Mouse (Mus musculus) T-helper 2 cell (primary cell): Measurements from ENCODE around the gene Pacsin1.

ENCODE experiments used
- in situ Hi-C: fragments of 300-600 bp; cut with MboI, MseI; formaldehyde crosslinking; loops from one replicate; pipeline ENCODE4 v1.15.1; 2025; ENCODE audit warnings: high pct_unique_total_duplicates

Pacsin1 gene

DNA sequence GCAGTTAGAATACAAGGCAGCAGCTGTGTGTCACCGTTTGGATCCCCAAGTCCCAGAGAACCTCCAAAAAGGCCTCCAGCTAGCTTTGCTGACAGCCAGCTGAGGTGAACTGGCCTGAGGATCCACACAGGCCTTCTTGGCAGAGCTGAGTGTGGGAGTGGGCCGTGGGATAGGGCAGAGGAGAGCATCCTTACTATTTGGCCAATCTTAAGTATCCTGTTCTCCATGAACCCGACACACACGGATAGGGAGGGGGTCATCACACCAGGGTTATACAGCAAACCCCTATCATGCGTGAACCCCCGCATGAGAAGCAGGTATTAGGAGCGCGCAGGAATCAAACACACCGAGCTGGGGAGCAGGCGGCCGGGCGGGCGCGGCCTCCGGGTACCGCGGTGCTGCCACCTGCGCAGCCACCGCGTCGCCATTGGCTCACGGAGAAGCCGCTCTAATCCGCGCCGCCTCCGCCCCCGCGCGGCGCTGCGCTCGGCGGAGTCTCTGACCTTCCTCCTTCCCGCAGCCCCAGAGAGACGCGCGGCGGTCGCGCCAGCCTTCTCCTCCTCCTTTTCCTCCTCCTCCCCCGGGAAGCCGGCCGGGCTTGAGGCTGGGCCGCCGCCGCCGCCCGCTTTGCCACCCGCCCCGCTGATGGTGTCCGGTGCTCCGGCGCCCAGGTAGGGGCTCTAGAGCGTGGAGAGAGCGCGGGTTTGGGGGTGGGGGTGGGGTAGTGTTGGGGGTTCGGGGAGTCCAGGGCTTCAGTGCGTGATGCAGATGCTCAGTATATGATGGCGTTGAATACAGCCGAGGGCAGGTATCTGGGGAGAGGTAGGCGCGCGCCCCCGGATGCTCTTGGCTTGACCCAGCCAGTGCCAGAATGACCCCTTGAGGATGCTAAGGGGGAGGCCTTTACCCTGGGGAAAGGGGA lies at the start of gene Pacsin1:
Gene Pacsin1, plus strand, starts transcription at position 421 of the 922 bp plus-strand sequence.
- in situ Hi-C loops: loop anchor here (5.0 kb wide), 1 partner anchor 47 kb away; no protein-coding TSS in a partner anchor

DNA sequence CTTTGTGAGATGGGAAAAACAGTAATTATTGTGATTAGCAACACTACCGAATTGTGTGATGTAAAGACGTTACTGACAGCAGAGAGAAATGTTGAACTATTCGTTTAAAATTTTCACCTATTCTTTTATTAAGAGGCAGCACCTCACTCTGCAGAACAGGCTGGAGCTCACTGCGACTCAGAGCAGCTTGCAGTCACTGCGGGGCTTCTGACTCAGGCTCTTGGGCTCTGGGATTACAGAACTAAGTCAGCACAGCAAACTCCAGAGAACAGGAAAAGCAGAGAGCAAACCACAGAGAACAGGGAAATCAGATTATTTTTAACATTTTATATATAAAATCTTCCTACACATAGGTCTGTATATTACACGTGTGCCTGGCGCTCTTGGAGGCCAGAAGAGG lies 45.7 kb upstream of the Pacsin1 start:
- in situ Hi-C loops: no loop called here

DNA sequence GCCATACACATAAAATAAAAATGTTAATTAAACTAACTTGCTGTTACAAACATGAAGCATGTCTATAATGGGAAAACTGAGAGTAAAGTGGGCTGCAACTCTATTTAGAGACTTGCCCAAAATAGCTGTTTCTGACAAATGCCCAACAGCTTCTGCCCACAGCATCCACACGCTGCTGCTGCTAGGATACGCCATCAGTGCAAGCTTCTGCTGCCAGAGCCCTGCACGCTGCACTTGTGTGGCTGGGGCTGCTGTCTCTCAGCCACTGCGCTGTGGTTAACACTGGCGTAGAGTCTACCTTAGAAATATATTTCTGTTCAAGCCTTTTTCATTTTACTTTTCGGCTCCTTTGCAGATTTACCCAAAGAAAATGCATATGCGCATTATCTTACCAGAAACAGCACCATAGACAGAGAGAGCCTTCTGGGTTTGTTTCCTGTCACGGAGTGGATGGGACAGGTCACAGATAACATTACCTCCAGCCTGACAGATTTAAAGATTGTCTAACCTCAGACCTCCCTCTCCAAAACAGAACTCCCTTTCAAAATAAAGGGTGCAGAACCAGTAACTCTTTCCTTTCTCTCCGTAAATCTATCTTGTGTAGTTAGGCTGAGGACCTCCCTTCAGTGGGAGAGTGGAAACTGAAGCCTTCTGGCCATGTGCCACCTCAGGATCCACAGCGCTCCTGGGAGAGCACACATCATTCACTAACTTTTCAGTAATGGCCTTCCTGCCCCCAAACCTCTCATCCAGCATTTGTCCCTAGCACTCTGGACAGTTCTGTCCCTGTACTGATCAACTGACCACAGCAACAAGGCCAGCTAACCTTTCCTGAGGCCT lies 44.4 kb upstream of the Pacsin1 start:
- in situ Hi-C loops: no loop called here

DNA sequence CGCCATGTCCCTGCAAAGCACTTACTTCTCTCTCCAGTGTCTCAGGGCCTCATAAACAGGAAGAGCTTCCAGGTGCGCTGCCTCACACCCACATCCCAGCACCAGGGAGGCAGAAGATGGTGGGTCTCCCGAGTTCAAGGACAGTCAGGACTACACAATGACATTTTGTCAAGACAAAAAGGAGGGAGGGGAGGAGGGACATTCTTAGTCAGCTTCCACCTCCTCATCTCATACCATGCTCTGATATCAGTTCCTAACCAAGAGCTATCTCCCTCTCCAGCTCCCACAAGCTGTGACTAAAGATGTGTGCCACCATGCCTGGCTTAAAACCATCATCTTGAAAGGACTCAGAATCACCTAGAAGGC lies 43.8 kb upstream of the Pacsin1 start:
- in situ Hi-C loops: no loop called here

DNA sequence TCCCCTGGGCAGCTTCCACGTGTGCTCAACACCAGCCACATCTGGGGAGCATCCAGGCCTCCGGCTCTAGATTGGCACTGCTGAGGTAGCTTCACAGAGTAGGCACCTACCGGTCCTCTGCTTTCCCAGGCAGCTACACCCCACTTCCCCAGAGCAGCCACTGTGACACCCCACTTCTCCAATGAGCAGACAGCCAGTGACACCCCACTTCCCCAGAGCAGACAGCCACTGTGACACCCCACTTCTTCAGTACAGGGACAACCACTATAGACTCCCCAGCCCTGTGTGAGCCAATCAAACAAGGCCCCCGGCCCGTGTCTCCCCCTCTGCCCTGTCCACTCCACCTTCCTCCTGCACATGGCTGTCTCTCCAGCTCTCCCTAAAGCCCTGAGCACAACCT lies 43.3 kb upstream of the Pacsin1 start:
- in situ Hi-C loops: no loop called here

DNA sequence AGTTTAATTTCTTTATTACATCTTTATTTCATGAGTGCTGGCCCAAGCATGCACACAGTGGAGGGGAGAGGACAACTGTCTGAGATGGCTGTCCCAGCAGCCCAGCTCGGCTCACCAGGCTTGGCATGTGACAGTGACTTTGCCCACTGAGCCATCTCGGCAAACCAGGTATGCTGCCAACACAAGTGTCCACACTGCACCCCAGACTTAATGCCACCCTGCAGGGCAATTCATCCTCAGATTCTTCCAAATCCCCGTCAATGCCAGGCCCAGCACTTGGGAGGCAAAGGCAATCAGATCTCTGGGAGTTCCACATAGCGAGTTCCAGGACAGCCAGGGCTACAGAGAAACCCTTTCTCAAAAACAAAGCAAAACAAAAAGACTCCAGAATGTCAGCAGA lies 42.3 kb upstream of the Pacsin1 start:
- in situ Hi-C loops: no loop called here

DNA sequence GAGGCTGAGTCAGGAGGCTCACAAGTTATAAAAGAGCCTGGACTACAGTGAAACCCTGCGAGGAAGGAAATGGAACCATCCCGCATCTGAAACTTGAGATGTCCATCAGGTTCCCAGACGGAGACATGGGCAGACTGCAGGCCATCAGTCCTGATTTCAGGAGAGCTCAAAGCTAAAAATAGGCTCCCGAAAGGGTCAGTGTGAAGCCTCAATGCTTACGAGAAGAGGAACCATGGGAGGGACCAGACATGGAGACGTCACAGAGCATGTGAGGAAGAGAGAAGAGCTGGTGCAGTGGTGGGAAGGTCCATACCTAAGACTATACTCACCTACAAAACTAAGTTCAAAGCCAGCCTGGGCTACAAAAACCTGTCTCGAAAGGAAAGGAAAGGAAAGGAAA lies 39.9 kb upstream of the Pacsin1 start:
- in situ Hi-C loops: no loop called here

DNA sequence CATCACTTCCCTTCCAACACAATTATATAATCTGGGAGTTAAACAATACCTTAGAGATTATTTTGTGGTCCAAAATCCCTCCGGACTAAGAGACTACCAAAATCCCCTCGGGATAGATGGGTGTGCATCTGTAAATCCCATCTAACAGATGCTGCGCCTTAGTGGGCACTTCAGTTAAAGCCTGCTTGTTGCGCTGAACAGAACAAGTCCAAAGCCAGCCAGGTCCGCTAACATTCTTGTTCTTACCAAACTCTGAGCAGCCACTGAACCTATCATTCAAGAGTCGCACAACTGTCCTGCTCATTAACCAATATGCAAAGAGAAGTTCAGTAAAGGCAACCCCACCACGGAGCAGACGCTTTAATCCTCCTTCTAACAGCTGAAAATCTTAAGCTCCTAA lies 34.1 kb upstream of the Pacsin1 start:
- in situ Hi-C loops: no loop called here

DNA sequence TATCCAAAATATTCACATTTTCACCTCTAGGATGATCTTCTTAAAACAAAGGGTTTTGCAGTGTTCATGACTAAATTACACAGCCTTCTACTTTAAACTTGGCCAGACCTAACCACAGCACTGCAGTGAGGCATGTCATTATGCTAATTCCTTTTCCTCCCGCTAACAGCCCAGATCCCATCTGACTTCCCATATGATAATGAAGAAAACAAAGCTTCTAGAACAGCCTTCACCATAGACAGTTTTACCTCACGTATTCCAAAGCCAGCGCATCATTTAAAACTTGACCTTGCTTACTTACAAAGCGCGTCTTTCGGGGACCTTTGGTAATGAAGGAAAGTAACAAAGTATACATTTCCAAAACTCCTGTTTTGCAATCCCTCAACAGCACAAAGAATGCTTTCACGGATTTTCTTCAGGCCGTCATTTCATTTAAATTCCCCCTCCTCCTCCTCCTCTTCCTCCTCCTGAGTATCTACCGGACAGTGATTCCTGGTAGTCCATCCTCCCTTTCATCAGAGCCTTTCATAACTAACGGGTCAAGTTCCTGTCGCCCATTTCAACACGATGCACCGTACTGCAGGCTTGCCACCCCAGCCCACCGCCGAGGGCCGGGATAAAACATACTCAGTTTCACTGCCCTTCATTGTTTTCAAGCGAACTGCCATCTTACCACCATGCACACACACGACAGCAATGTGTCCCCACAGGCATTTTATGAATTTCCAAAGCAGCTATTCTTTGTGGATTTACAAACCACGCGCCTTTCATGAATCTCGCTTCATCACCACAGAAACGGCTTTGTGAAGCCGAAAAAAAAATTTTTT lies 33.4 kb upstream of the Pacsin1 start:
- in situ Hi-C loops: no loop called here

DNA sequence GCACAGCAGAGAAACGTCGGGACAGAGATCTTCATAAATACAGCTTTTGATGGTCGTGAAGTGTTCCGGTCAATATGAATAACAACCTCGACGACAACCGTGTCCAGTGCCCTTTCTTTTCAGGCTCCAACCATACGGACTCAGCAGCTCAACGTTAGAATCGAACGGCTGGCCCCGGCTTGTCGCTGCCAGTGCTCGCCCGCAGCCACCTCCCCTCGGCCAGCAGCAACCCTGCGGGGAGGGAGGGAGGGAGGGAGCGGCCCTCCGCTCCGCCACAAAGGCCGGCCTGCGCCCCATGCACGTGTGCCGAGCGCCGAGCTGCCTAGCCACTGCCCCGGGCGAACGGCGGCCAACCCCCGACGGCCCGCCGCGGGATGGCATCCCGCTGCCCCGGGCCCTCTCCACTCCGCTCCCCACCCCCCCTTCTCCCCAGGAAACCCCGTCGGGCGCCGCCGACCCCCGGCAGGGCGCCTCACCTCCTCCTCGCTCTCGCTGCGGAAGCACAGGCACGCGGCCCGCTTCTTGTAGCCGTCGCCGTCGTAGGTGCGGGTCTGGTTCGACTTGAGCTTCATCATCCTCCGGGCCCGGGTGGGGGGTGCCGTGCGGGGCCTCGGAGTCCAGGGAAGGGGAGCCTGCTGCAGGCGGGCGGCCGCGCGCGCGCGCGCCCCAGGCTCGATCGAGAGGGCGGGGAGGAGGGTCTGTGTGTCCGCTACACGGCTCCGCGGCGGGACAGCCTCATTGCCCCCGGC lies 32.5 kb upstream of the Pacsin1 start:
- in situ Hi-C loops: no loop called here

DNA sequence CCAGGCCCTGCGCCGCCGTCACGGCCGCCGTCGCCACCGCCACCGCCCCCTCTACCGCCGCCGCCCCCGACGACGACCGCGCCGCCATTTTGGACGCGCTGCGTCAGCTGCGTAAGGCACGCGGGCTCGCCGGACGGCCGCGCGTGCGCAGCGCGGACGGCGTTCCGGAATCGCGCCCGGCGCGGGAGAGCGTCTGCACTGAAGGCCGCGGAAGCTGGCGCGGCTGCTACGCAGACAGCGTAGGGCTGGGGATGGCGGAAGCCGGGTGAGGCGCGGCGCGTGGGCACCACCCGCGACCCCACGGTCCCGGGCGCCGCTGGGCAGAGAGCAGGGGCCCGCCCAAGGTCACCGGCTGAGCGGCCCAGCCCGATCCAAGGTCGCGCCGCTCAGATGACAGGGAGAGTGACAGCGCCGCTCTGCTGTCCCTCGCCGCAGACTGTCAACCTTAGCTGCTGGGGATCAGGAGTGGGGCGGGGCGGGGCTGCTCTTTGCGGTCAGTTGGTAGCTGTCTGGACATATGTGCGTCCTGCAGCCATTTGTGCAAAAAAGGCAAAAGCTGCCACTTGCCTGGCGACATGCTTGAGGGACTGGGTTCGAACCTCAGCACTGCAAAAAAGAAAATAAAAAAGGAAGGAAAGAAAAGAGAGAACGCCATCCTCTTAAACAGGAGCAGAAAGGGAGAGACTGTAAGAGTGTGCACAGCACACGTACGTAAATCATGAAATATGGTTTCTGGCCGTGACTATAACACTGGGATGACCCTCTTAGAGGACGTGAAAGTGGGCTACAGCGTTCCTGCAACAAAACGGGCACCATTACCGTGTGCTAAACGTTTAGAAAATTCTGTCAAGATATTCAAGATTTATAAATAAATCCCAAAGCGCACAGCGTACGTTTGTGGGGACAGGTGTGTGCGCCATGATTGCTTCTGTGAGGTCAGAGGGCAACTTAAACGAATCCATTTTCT lies 31.7 kb upstream of the Pacsin1 start, which contains the start of gene Nudt3:
Gene Nudt3, minus strand, starts transcription at position 136 of the 967 bp plus-strand sequence.
- in situ Hi-C loops: no loop called here

DNA sequence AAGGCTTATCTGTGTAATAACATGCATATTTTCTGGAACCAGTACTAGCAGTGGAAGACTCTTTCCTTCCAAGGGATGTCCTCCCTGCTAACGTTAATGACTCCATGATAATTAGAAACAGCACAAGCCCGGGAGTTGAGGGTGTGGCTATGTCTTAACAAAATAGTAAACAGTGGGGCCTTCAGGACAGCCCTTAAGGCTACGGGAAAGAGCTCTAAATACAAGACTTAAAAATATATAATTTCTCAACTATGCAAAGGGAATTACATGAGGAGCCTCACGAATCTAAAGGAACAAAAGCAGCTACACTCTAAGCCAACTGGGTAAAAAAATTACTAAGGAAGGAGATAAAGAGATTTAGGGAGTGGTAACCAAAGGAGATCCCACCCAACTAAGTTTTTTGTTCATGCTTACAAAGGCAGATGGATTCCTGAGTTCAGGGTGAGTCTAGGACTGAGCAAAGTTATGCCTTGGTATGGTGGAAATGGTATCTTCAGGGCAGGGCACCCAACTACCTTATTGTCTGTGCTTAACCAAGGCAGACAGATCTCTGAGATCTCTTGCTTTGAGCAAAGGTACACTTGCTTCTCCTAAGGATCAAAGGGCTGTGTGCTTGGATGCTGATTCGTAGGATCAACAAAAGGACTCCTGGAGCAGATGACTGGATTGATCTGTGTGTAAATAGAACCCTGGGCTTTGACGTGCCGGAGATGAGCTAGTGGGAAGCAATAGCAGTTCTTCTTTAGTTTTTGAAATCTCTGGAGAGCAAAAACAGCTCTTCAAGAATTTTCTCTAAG lies 29.7 kb upstream of the Pacsin1 start:
- in situ Hi-C loops: loop anchor here (5.0 kb wide), 1 partner anchor 58 kb away; the partner anchor contains the start of gene AI413582

DNA sequence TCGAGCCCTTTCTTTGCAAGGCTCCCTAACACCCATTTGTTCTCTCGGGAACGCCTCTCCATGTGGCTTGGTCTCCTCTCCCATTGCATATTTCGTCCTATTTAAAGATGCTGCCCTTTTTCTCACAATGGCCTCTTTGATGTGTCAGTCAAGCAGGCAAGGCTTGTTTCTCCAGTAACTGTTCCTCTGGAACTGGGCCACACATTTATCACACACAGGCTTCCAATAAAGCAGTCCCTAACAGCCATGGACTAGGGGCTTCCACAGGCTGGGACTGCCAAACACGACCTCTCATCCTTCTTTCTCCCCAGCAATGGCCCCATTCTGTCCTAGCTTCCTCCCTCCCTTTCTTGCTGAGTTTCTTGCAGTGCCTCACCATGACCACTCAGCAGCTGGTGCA lies 28.6 kb upstream of the Pacsin1 start:
- in situ Hi-C loops: loop anchor here (5.0 kb wide), 1 partner anchor 59 kb away; the partner anchor contains the start of gene AI413582

DNA sequence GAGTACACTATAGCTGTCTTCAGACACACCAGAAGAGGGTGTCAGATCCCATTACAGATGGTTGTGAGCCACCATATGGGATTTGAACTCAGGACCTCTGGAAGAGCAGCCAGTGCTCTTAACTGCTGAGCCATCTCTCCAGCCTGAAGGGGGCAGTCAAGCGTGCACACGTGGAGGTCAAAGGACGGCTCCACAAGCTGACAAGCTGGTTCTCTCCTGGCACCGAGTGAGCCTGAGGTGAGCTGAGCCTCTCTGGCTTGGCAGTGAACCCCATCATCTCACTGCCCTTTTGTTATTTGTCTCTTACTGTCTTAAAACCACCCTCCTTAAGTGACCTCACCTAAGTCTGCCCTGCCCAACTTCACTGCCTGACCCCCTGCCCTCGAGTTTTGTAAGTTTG lies 27.9 kb upstream of the Pacsin1 start:
- in situ Hi-C loops: loop anchor here (5.0 kb wide), 1 partner anchor 60 kb away; the partner anchor contains the start of gene AI413582

DNA sequence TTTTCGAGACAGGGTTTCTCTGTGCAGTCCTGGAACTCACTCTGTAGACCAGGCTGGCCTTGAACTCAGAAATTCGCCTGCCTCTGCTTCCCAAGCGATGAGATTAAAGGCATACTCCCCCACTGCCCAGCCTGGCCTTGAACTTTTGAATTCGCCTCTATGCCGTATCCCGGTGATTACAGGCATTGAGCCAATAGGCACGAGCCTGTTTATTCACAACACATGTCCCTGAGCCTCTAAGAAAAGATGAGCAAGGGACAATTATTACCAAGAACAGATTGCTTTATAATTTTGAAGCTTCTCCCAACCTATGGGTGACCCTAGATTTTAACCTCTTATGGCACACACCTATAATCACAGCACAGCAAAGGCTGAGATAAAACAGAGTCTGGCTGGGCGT lies 26.9 kb upstream of the Pacsin1 start:
- in situ Hi-C loops: loop anchor here (5.0 kb wide), 1 partner anchor 61 kb away; the partner anchor contains the start of gene AI413582

DNA sequence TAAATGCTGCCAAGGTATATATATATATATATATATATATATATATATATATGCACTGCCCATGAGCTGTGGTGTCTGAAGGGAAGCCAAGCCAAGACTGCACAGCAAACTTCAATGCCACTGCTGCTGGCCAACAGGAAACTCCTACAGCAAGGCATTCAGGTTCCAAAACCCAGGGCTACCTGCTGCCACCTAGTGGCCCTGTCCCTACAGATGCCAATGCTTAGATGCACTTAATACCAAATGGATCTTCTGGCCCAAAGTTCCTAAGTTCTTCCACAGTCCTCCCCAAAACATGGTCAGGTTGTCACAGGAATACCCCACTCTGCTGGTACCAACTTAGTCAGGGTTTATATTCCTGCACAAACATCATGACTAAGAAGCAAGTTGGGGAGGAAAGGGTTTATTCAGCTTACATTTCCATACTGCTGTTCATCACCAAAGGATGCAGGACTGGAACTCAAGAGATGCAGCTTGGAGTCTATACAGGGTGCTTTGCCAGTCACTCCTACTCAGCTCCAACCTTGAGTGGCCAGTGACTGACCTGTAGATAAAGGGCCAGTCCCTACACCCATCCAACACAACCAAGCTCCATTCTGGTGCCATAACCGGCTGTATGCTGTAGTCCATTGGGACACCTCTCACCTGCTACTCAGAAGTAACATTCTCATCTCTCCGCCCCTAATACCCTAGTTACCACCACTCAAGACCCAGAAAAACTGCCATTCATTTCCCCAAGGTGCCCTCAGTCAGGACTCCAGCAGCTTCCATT lies 25.9 kb upstream of the Pacsin1 start:
- in situ Hi-C loops: loop anchor here (5.0 kb wide), 1 partner anchor 62 kb away; the partner anchor contains the start of gene AI413582

DNA sequence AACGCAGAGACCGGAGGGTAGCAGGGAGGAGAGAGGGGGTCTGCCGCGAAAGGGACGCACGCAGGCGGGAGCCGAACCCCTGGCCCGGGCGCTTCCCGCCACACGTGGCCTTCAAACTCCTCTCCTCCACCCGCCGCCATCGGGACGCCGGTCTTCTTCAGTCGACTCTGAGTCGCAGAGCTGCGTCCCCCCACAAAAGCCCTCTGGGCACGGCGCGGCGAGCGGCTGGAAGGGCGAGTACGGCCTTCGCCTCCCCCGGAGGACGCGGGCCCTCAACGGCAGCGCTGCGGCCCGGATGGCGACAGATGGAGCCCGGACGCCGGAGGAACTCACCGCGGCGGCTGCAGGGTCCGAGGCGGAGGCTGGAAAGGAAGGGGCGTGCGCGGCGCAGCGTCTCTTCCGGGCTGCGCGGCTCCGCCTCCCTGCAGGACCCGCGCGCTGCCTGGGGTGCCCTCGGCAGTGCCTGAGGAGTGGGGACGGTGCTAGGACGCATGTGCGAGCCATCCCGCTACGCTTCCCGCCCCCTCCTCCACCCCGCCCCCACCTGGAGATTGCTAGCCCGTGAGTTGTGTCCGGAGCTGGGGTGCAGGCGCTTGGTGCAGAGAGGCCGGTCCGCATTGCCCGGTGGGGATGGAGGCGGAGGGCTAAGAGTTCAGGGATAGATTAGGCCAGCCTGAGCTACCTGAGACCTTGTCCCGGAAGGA lies 20.3 kb upstream of the Pacsin1 start, which contains the start of gene RPS10-NUDT3:
Gene RPS10-NUDT3, minus strand, starts transcription at position 352 of the 704 bp plus-strand sequence.
- in situ Hi-C loops: no loop called here
